Mouse (Mus musculus) forebrain, embryonic 15.5 days (tissue): ENCODE results near the gene Mrpl10. TPM values are rescaled to one million over a fixed set of nuclear protein-coding genes. Genes with fewer than 3 reads are reported as not detected.
A peak's percentile ranks its signal among the peaks of the same experiment; 100 is the strongest.

ENCODE experiments used
- ATAC-seq: fragments of 200-750 bp; cut with Nextera tagmentation; replicated peaks from 2 replicates; pipeline ENCODE4 v1.8.0; 2017; ENCODE audit warnings: mild to moderate bottlenecking, moderate TSS enrichment, moderate library complexity
- H3K27ac ChIP-seq: fragments of 300-500 bp; sonication (generic); replicated peaks from 2 replicates; pipeline ENCODE4 v1.5.1; 2015; ENCODE audit warnings: mild to moderate bottlenecking, inconsistent platforms
- H3K27me3 ChIP-seq: fragments of 300-500 bp; sonication (generic); 2 replicates; pipeline ENCODE4 v1.6.1; 2015; ENCODE audit warnings: inconsistent platforms
- H3K36me3 ChIP-seq: fragments of 300-500 bp; sonication (generic); 2 replicates; pipeline ENCODE4 v1.6.1; 2015; ENCODE audit warnings: mild to moderate bottlenecking, inconsistent platforms
- H3K4me1 ChIP-seq: fragments of 300-500 bp; sonication (generic); 2 replicates; pipeline ENCODE4 v1.6.1; 2015; ENCODE audit warnings: inconsistent platforms
- H3K4me2 ChIP-seq: fragments of 300-500 bp; sonication (generic); replicated peaks from 2 replicates; pipeline ENCODE4 v1.6.1; 2015; ENCODE audit warnings: mild to moderate bottlenecking, inconsistent platforms
- H3K4me3 ChIP-seq: fragments of 300-500 bp; sonication (generic); 2 replicates; pipeline ENCODE4 v1.5.1; 2015; ENCODE audit warnings: mild to moderate bottlenecking, inconsistent platforms
- H3K9ac ChIP-seq: fragments of 300-500 bp; sonication (generic); replicated peaks from 2 replicates; pipeline ENCODE4 v1.6.1; 2015; ENCODE audit warnings: mild to moderate bottlenecking, inconsistent platforms
- H3K9me3 ChIP-seq: fragments of 300-500 bp; sonication (generic); 2 replicates; pipeline ENCODE4 v1.6.1; 2016; ENCODE audit warnings: inconsistent platforms
- WGBS: fragments of 180-500 bp; shearing (Covaris S2); methylation state at CpG from one replicate; pipeline ENCODE4 v1.1.7; 2015; ENCODE audit warnings: mixed read lengths; 5-methylcytosine and 5-hydroxymethylcytosine counted together
- polyA plus RNA-seq: library from polyadenylated mRNA; unstranded; fragments of >200 nt; fragmentation: Nextera tagmentation; extraction: Ambion mirVana; gene quantifications from 2 replicates; pipeline ENCODE4 v1.2.1, GENCODE M21; 2015

The Mrpl10 gene
- polyA plus RNA-seq, 1 experiment from 2014 or later, result 57.0 TPM

- Histone ChIP-seq H3K4me1 (peaks cover 25% of the 10 kb centered on the region), H3K27ac (no peak overlapping the region), H3K36me3 (peaks cover 32% of the 10 kb centered on the region), H3K9me3 (no peaks in the 10 kb centered on the region), H3K27me3 (no peaks in the 10 kb centered on the region), H3K4me2 (no peak overlapping the region), H3K9ac (no peak overlapping the region), H3K4me3 (no peak overlapping the region; the same call in 1 of the 2 replicates)
- 34% methylated on average over 11 of the region's 11 CpGs for WGBS
- no peak for ATAC-seq
Observed at GRCm38 (mm10) chr11:97052219-97052646, 10.9 kb downstream of the Mrpl10 start.

GRCm38 (mm10) chr11:97063274-97063920, 22.0 kb downstream of the Mrpl10 start:
- Histone ChIP-seq H3K27me3 (no peaks in the 10 kb centered on the region), H3K9ac (no peak overlapping the region), H3K36me3 (peaks cover 22% of the 10 kb centered on the region; the same call in 1 of the 2 replicates), H3K4me1 (peaks cover 3% of the 10 kb centered on the region), H3K4me3 (no peak overlapping the region), H3K27ac (peak overlapping the region; percentile 55), H3K4me2 (no peak overlapping the region), H3K9me3 (no peaks in the 10 kb centered on the region)
- 0 out of 2 replicates have a peak, but pooled peaks have one; percentile 13 for ATAC-seq
- 8% methylated on average over 9 of the region's 9 CpGs for WGBS

GRCm38 (mm10) chr11:97063921-97064295, 22.5 kb downstream of the Mrpl10 start:
- Histone ChIP-seq H3K4me2 (no peak overlapping the region), H3K9me3 (no peaks in the 10 kb centered on the region), H3K4me1 (peaks cover 3% of the 10 kb centered on the region), H3K36me3 (peaks cover 21% of the 10 kb centered on the region; the same call in 1 of the 2 replicates), H3K27me3 (no peaks in the 10 kb centered on the region), H3K4me3 (no peak overlapping the region), H3K27ac (peak overlapping the region; percentile 55), H3K9ac (no peak overlapping the region)
- ATAC-seq, result no peak
- 83% methylated on average over 3 of the region's 3 CpGs for WGBS

GRCm38 (mm10) chr11:97065538-97066295, 24.4 kb downstream of the Mrpl10 start:
- H3K27me3 ChIP-seq, result no peaks in the 10 kb centered on the region
- peaks cover 3% of the 10 kb centered on the region for H3K4me1 ChIP-seq
- 89% methylated on average over 12 of the region's 12 CpGs for WGBS
- H3K27ac ChIP-seq, result no peak overlapping the region
- no peaks in the 10 kb centered on the region for H3K9me3 ChIP-seq
- ATAC-seq, result no peak
- H3K4me3 ChIP-seq, result no peak overlapping the region
- no peak overlapping the region for H3K9ac ChIP-seq
- H3K4me2 ChIP-seq, result no peak overlapping the region
- peaks cover 11% of the 10 kb centered on the region; the same call in 1 of the 2 replicates for H3K36me3 ChIP-seq

- Histone ChIP-seq H3K9me3 (no peaks in the 10 kb centered on the region), H3K4me3 (no peak overlapping the region), H3K27ac (no peak overlapping the region), H3K27me3 (no peaks in the 10 kb centered on the region), H3K36me3 (peaks cover 5% of the 10 kb centered on the region; the same call in 1 of the 2 replicates), H3K9ac (no peak overlapping the region), H3K4me2 (no peak overlapping the region), H3K4me1 (peaks cover 3% of the 10 kb centered on the region)
- no peak for ATAC-seq
- 49% methylated on average over 22 of the region's 22 CpGs for WGBS
Observed at GRCm38 (mm10) chr11:97066656-97067360, 25.4 kb downstream of the Mrpl10 start.

- Histone ChIP-seq H3K4me1 (no peaks in the 10 kb centered on the region), H3K9ac (no peak overlapping the region), H3K27ac (no peak overlapping the region), H3K4me2 (no peak overlapping the region), H3K36me3 (peaks cover 5% of the 10 kb centered on the region; the same call in 1 of the 2 replicates), H3K4me3 (no peak overlapping the region), H3K27me3 (no peaks in the 10 kb centered on the region), H3K9me3 (no peaks in the 10 kb centered on the region)
- 50% methylated on average over 1 of the region's 1 CpGs for WGBS
- ATAC-seq, result no peak
Observed at GRCm38 (mm10) chr11:97069333-97069732, 28.0 kb downstream of the Mrpl10 start.

GRCm38 (mm10) chr11:97069770-97070169, 28.4 kb downstream of the Mrpl10 start:
- no peak overlapping the region for H3K9ac ChIP-seq
- WGBS, result 95% methylated on average over 2 of the region's 2 CpGs
- H3K36me3 ChIP-seq, result peaks cover 5% of the 10 kb centered on the region; the same call in 1 of the 2 replicates
- no peak for ATAC-seq
- H3K27ac ChIP-seq, result no peak overlapping the region
- no peaks in the 10 kb centered on the region for H3K27me3 ChIP-seq
- H3K9me3 ChIP-seq, result no peaks in the 10 kb centered on the region
- no peaks in the 10 kb centered on the region for H3K4me1 ChIP-seq
- no peak overlapping the region for H3K4me3 ChIP-seq
- H3K4me2 ChIP-seq, result no peak overlapping the region

- no peak for ATAC-seq
- no peak overlapping the region for H3K9ac ChIP-seq
- H3K27me3 ChIP-seq, result no peaks in the 10 kb centered on the region
- H3K36me3 ChIP-seq, result peaks cover 5% of the 10 kb centered on the region; the same call in 1 of the 2 replicates
- no peaks in the 10 kb centered on the region for H3K4me1 ChIP-seq
- no peak overlapping the region for H3K27ac ChIP-seq
- WGBS, result 66% methylated on average over 1 of the region's 1 CpGs
- H3K9me3 ChIP-seq, result no peaks in the 10 kb centered on the region
- no peak overlapping the region for H3K4me3 ChIP-seq
- H3K4me2 ChIP-seq, result no peak overlapping the region
Observed at GRCm38 (mm10) chr11:97071129-97071528, 29.8 kb downstream of the Mrpl10 start.

- Histone ChIP-seq H3K9ac (no peak overlapping the region), H3K27me3 (no peaks in the 10 kb centered on the region), H3K4me1 (no peaks in the 10 kb centered on the region), H3K36me3 (peaks cover 5% of the 10 kb centered on the region; the same call in 1 of the 2 replicates), H3K4me3 (no peak overlapping the region), H3K4me2 (no peak overlapping the region), H3K27ac (no peak overlapping the region), H3K9me3 (no peaks in the 10 kb centered on the region)
- ATAC-seq, result no peak
- 32% methylated on average over 3 of the region's 3 CpGs for WGBS
Observed at GRCm38 (mm10) chr11:97072533-97072932, 31.2 kb downstream of the Mrpl10 start.

GRCm38 (mm10) chr11:97074235-97074634, 32.9 kb downstream of the Mrpl10 start:
- H3K4me1 ChIP-seq, result no peaks in the 10 kb centered on the region
- WGBS, result 76% methylated on average over 8 of the region's 8 CpGs
- no peak overlapping the region for H3K9ac ChIP-seq
- no peak overlapping the region for H3K4me3 ChIP-seq
- no peaks in the 10 kb centered on the region for H3K9me3 ChIP-seq
- no peaks in the 10 kb centered on the region for H3K36me3 ChIP-seq
- H3K4me2 ChIP-seq, result no peak overlapping the region
- H3K27me3 ChIP-seq, result no peaks in the 10 kb centered on the region
- no peak for ATAC-seq
- no peak overlapping the region for H3K27ac ChIP-seq

GRCm38 (mm10) chr11:97078751-97079150, 37.4 kb downstream of the Mrpl10 start:
- Histone ChIP-seq H3K4me2 (no peak overlapping the region), H3K9me3 (no peaks in the 10 kb centered on the region), H3K9ac (no peak overlapping the region), H3K27me3 (no peaks in the 10 kb centered on the region), H3K4me3 (no peak overlapping the region), H3K36me3 (no peaks in the 10 kb centered on the region), H3K4me1 (no peaks in the 10 kb centered on the region), H3K27ac (no peak overlapping the region)
- no peak for ATAC-seq
- WGBS, result 62% methylated on average over 4 of the region's 4 CpGs

- no peaks in the 10 kb centered on the region for H3K9me3 ChIP-seq
- H3K9ac ChIP-seq, result no peak overlapping the region
- no peak overlapping the region for H3K4me2 ChIP-seq
- no peaks in the 10 kb centered on the region for H3K36me3 ChIP-seq
- H3K4me3 ChIP-seq, result no peak overlapping the region
- H3K4me1 ChIP-seq, result no peaks in the 10 kb centered on the region
- 10% methylated on average over 9 of the region's 9 CpGs for WGBS
- H3K27ac ChIP-seq, result no peak overlapping the region
- H3K27me3 ChIP-seq, result no peaks in the 10 kb centered on the region
- no peak for ATAC-seq
Observed at GRCm38 (mm10) chr11:97080291-97080690, 38.9 kb downstream of the Mrpl10 start.
